Mouse (Mus musculus): ENCODE data around the gene Gm42517.

GRCm38 (mm10) chr5:108366328-108366983 lies 1.3 kb downstream of the Gm42517 start:
- TF ChIP-seq CTCF (IDR thresholded peaks at IDR 0.05; ENCODE audit: extremely low read depth, insufficient read depth, insufficient read length, insufficient replicate concordance) (no peak), POLR2A (IDR thresholded peaks at IDR 0.05; ENCODE audit: low read depth, low read length) (no peak)

Measured in spleen, adult 2 months (tissue).